Mouse (Mus musculus): ENCODE data around the gene Gm10644.

The Gm10644 gene

GRCm38 (mm10) chr8:83898456-83898855 lies 56.5 kb downstream of the Gm10644 start:
- DNase-seq (ENCODE audit: extremely low read depth, low read depth), result no peak

- DNase-seq (ENCODE audit: extremely low read depth, low read depth), result no peak
These were observed 57.8 kb downstream of the Gm10644 start for GRCm38 (mm10) chr8:83897211-83897610.

- DNase-seq (ENCODE audit: extremely low read depth, low read depth), result no peak
These were observed 58.5 kb downstream of the Gm10644 start for GRCm38 (mm10) chr8:83896461-83896860.

GRCm38 (mm10) chr8:83895894-83896293 lies 59.1 kb downstream of the Gm10644 start:
- DNase-seq (ENCODE audit: extremely low read depth, low read depth), result peak; percentile 59

GRCm38 (mm10) chr8:83893915-83894314 lies 61.1 kb downstream of the Gm10644 start:
- no peak for DNase-seq (ENCODE audit: extremely low read depth, low read depth)

GRCm38 (mm10) chr8:83892061-83892460 lies 62.9 kb downstream of the Gm10644 start:
- DNase-seq (ENCODE audit: extremely low read depth, low read depth), result no peak

GRCm38 (mm10) chr8:83888409-83888808 lies 66.6 kb downstream of the Gm10644 start:
- DNase-seq (ENCODE audit: extremely low read depth, low read depth), result no peak

Measured in MEL-GATA-1-ER (cell line).